ENCODE assay signal across 20 mouse cellular contexts in the genomic region with DNA sequence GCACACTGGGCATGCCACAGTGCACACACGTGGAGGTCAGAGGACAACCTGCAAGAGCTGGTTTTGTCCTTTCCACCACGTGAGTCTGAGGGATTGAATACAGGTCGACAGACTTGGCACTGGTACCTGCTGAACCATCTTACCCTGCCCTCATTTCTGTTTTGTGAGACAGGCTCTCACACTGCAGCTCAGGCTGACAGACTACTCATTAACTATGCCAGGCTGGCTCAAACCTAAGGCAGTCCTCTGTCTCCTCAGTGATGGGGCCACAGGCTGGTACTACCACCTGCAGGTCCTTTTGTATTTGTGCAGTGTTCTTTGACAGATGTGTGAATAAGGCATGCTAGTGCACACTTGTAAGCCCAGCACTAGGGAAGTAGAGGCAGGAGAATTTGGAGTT. TPM values are rescaled to one million over a fixed set of nuclear protein-coding genes. Genes with fewer than 3 reads are reported as not detected.
A peak's percentile ranks its signal among the peaks of the same experiment; 100 is the strongest.
DNase-seq lines count a peak whose midpoint lies in the region; ATAC-seq and TF ChIP-seq lines count a peak whose summit lies in the region.
"Had no signal": no experiment of that assay in that cellular context is flagged by ENCODE, and none has a peak within 500 bp of the region (broad histone marks: within the 10 kb centered on the region; RNA-seq: fewer than 3 reads in every experiment).

No protein-coding gene starts in this region.

- H3K4me1 ChIP-seq in intestine, postnatal 0 days (replicated peaks; ENCODE audit: control insufficient read depth, insufficient read depth, low read length), result no peaks in the 10 kb centered on the region
- H3K4me1 ChIP-seq in intestine, embryonic 15.5 days (replicated peaks), result peaks cover 14% of the 10 kb centered on the region
- H3K4me1 ChIP-seq in testis, adult 2 months (ENCODE audit: control insufficient read depth, insufficient read depth, low read length), result peaks cover 2% of the 10 kb centered on the region
- H3K4me1 ChIP-seq: neural tube, embryonic 12.5 days had no signal

- DNase-seq in testis, postnatal 10 days (ENCODE audit: low spot score), result no peak
- peak; percentile 43 for DNase-seq in kidney, postnatal 10 days
- DNase-seq in right cerebral cortex, adult 18-20 months, result no peak
- no peak for DNase-seq in urinary bladder, postnatal 14 days (ENCODE audit: low spot score)
- no peak for DNase-seq in left cerebral cortex, adult 8-10 months (ENCODE audit: low spot score in 2 of 2)
- DNase-seq: cerebellum, adult 2 months; cerebellum, postnatal 36 days; heart, postnatal 14 days; liver, embryonic 13.5 days; lung, postnatal 10 days; thymus, adult 18-20 months had no signal

- H3K27me3 ChIP-seq in intestine, postnatal 0 days (replicated peaks; ENCODE audit: control insufficient read depth, insufficient read depth, low read length), result no peaks in the 10 kb centered on the region
- H3K27me3 ChIP-seq in intestine, embryonic 15.5 days (replicated peaks), result no peaks in the 10 kb centered on the region
- no peaks in the 10 kb centered on the region for H3K27me3 ChIP-seq in testis, adult 2 months (ENCODE audit: control insufficient read depth, insufficient read depth, low read length)
- H3K27me3 ChIP-seq: heart, embryonic 12.5 days; hindbrain, embryonic 13.5 days; midbrain, embryonic 13.5 days; neural tube, embryonic 12.5 days had no signal

- H3K36me3 ChIP-seq in intestine, postnatal 0 days (ENCODE audit: control insufficient read depth, insufficient read depth), result no peaks in the 10 kb centered on the region
- H3K36me3 ChIP-seq in intestine, embryonic 15.5 days, result no peaks in the 10 kb centered on the region
- H3K36me3 ChIP-seq in testis, adult 2 months (ENCODE audit: control insufficient read depth, insufficient read depth, low read length), result no peaks in the 10 kb centered on the region
- H3K36me3 ChIP-seq: forebrain, embryonic 12.5 days; heart, embryonic 12.5 days; hindbrain, embryonic 13.5 days; limb, embryonic 10.5 days; liver, embryonic 13.5 days; midbrain, embryonic 13.5 days; neural tube, embryonic 12.5 days had no signal

- H3K9ac ChIP-seq in intestine, postnatal 0 days (ENCODE audit: low read depth, low read length), result no peak overlapping the region
- H3K9ac ChIP-seq in intestine, embryonic 15.5 days, result no peak overlapping the region
- H3K9ac ChIP-seq: forebrain, embryonic 12.5 days; heart, embryonic 12.5 days; hindbrain, embryonic 13.5 days; liver, embryonic 13.5 days; midbrain, embryonic 13.5 days; neural tube, embryonic 12.5 days had no signal

- no peak overlapping the region for H3K27ac ChIP-seq in intestine, postnatal 0 days (ENCODE audit: low read depth, low read length)
- H3K27ac ChIP-seq in intestine, embryonic 15.5 days, result no peak overlapping the region
- no peak overlapping the region for H3K27ac ChIP-seq in testis, adult 2 months (ENCODE audit: control insufficient read depth, insufficient read depth, low read depth, low read length)
- H3K27ac ChIP-seq: forebrain, embryonic 12.5 days; hindbrain, embryonic 13.5 days; limb, embryonic 10.5 days; liver, embryonic 13.5 days; midbrain, embryonic 13.5 days; neural tube, embryonic 12.5 days had no signal

- ATAC-seq in intestine, postnatal 0 days, result no peak
- ATAC-seq in intestine, embryonic 15.5 days, result no peak
- ATAC-seq: midbrain, embryonic 13.5 days had no signal

- no peak for TF ChIP-seq POLR2A in testis, adult 2 months (IDR thresholded peaks at IDR 0.05; ENCODE audit: control insufficient read depth, low read depth, low read length)

- no peak overlapping the region for H3K4me3 ChIP-seq in intestine, postnatal 0 days (ENCODE audit: low read depth, low read length)
- no peak overlapping the region for H3K4me3 ChIP-seq in intestine, embryonic 15.5 days (replicated peaks)
- peak overlapping the region; percentile 74 for H3K4me3 ChIP-seq in testis, adult 2 months (ENCODE audit: control insufficient read depth, low read depth, low read length)
- H3K4me3 ChIP-seq: forebrain, embryonic 12.5 days; heart, embryonic 12.5 days; hindbrain, embryonic 13.5 days; limb, embryonic 10.5 days; liver, embryonic 13.5 days; midbrain, embryonic 13.5 days; neural tube, embryonic 12.5 days had no signal

- H3K4me2 ChIP-seq in intestine, postnatal 0 days (replicated peaks; ENCODE audit: low read depth), result no peak overlapping the region
- no peak overlapping the region for H3K4me2 ChIP-seq in intestine, embryonic 15.5 days (replicated peaks)
- H3K4me2 ChIP-seq: forebrain, embryonic 12.5 days; heart, embryonic 12.5 days; hindbrain, embryonic 13.5 days; liver, embryonic 13.5 days; midbrain, embryonic 13.5 days; neural tube, embryonic 12.5 days had no signal

- no peaks in the 10 kb centered on the region for H3K9me3 ChIP-seq in intestine, postnatal 0 days (ENCODE audit: control insufficient read depth)
- no peaks in the 10 kb centered on the region for H3K9me3 ChIP-seq in intestine, embryonic 15.5 days
- H3K9me3 ChIP-seq: forebrain, embryonic 12.5 days; heart, embryonic 12.5 days; hindbrain, embryonic 13.5 days; limb, embryonic 10.5 days; liver, embryonic 13.5 days; midbrain, embryonic 13.5 days; neural tube, embryonic 12.5 days had no signal

- 65% methylated on average over 3 of the region's 3 CpGs for WGBS in intestine, postnatal 0 days
- 75% methylated on average over 3 of the region's 3 CpGs for WGBS in intestine, embryonic 15.5 days

- peak; percentile 31; the same call in 1 of the 2 replicates for TF ChIP-seq CTCF in intestine, postnatal 0 days (IDR thresholded peaks at IDR 0.05; ENCODE audit: low read depth)
- TF ChIP-seq CTCF in testis, adult 2 months (IDR thresholded peaks at IDR 0.05; ENCODE audit: control insufficient read depth, insufficient read depth, insufficient replicate concordance, low read depth, low read length), result no peak

RNA-seq across cellular contexts. Expression of gene Mrpl4, which starts 7.5 kb away (rescaled TPM):
- polyA plus RNA-seq in intestine, postnatal 0 days (2015; fragmentation: Nextera tagmentation; extraction: Ambion mirVana), result 107 and 113 TPM in 2 replicates
- 145 and 159 TPM in 2 replicates for polyA plus RNA-seq in intestine, embryonic 15.5 days (2015; fragmentation: Nextera tagmentation; extraction: Ambion mirVana)
- 45.1 and 51.5 TPM in 2 replicates for polyA plus RNA-seq in testis, adult 2 months (2012; rRNA removed)
- total RNA-seq in left cerebral cortex, adult 8-10 months (2022), result 10 to 100 TPM; 55.3 to 68.0 (median 56.9) TPM

RNA-seq across cellular contexts. Expression of gene S1pr2, which starts 18.5 kb away (rescaled TPM):
- 9.5 and 11.4 TPM in 2 replicates for polyA plus RNA-seq in intestine, postnatal 0 days (2015; fragmentation: Nextera tagmentation; extraction: Ambion mirVana)
- polyA plus RNA-seq in intestine, embryonic 15.5 days (2015; fragmentation: Nextera tagmentation; extraction: Ambion mirVana), result 29.2 and 30.4 TPM in 2 replicates
- polyA plus RNA-seq in testis, adult 2 months (2012; rRNA removed), result 0.70 and 0.87 TPM in 2 replicates
- total RNA-seq in left cerebral cortex, adult 8-10 months (2022), result 1 to 10 TPM; 2.0 to 3.4 (median 2.7) TPM

RNA-seq across cellular contexts. Expression of gene Icam1, which starts 20.7 kb away (rescaled TPM):
- 10.2 and 11.8 TPM in 2 replicates for polyA plus RNA-seq in intestine, postnatal 0 days (2015; fragmentation: Nextera tagmentation; extraction: Ambion mirVana)
- 12.6 and 12.8 TPM in 2 replicates for polyA plus RNA-seq in intestine, embryonic 15.5 days (2015; fragmentation: Nextera tagmentation; extraction: Ambion mirVana)
- polyA plus RNA-seq in testis, adult 2 months (2012; rRNA removed), result 1.8 TPM in 2 replicates
- 1 to 10 TPM; 2.2 to 4.8 (median 4.1) TPM for total RNA-seq in left cerebral cortex, adult 8-10 months (2022)

RNA-seq across cellular contexts. Expression of gene Icam4, which starts 34.1 kb away (rescaled TPM):
- 0.12 and 0.20 TPM in 2 replicates for polyA plus RNA-seq in intestine, postnatal 0 days (2015; fragmentation: Nextera tagmentation; extraction: Ambion mirVana)
- polyA plus RNA-seq in intestine, embryonic 15.5 days (2015; fragmentation: Nextera tagmentation; extraction: Ambion mirVana), result 2.9 and 3.0 TPM in 2 replicates
- 0.21 and 0.30 TPM in 2 replicates for polyA plus RNA-seq in testis, adult 2 months (2012; rRNA removed)
- 1 to 10 TPM; 1.5 to 2.3 (median 1.8) TPM for total RNA-seq in left cerebral cortex, adult 8-10 months (2022)

RNA-seq across cellular contexts. Expression of gene Dnmt1, which starts 35.4 kb away (rescaled TPM):
- polyA plus RNA-seq in intestine, postnatal 0 days (2015; fragmentation: Nextera tagmentation; extraction: Ambion mirVana), result 18.5 and 19.2 TPM in 2 replicates
- polyA plus RNA-seq in intestine, embryonic 15.5 days (2015; fragmentation: Nextera tagmentation; extraction: Ambion mirVana), result 72.5 and 73.4 TPM in 2 replicates
- 15.4 and 18.3 TPM in 2 replicates for polyA plus RNA-seq in testis, adult 2 months (2012; rRNA removed)
- total RNA-seq in left cerebral cortex, adult 8-10 months (2022), result 10 to 100 TPM; 39.7 to 41.3 (median 40.5) TPM
